Mouse (Mus musculus) forebrain, embryonic 14.5 days (tissue): ENCODE data around the gene Arhgap31. TPM values are rescaled to one million over a fixed set of nuclear protein-coding genes. Genes with fewer than 3 reads are reported as not detected.
A peak's percentile ranks its signal among the peaks of the same experiment; 100 is the strongest.

Source experiments
- ATAC-seq: fragments of 200-750 bp; cut with Nextera tagmentation; 2 replicates; pipeline ENCODE4 v1.8.0; 2017; ENCODE audit warnings: mild to moderate bottlenecking, moderate library complexity
- DNase-seq: peaks from one replicate; pipeline ENCODE4 v3.0.0-alpha.2; 2015; ENCODE audit warnings: low spot score
- H3K27ac ChIP-seq: fragments of 300-500 bp; sonication (generic); 2 replicates; pipeline ENCODE4 v1.5.1; 2014; ENCODE audit warnings: low read depth, mild to moderate bottlenecking, control low read depth, low read length, moderate library complexity
- H3K27me3 ChIP-seq: fragments of 300-500 bp; sonication (generic); replicated peaks from 2 replicates; pipeline ENCODE4 v1.6.1; 2014; ENCODE audit warnings: low read length, control low read depth, mixed read lengths; ENCODE audit not compliant: control insufficient read depth, insufficient read depth
- H3K36me3 ChIP-seq: fragments of 300-500 bp; sonication (generic); 2 replicates; pipeline ENCODE4 v1.6.1; 2014; ENCODE audit warnings: low read length, control low read depth; ENCODE audit not compliant: control insufficient read depth, insufficient read depth
- H3K4me1 ChIP-seq: fragments of 300-500 bp; sonication (generic); 2 replicates; pipeline ENCODE4 v1.6.1; 2014; ENCODE audit warnings: antibody characterized with exemption, low read length, control low read depth; ENCODE audit not compliant: control insufficient read depth, insufficient read depth
- H3K4me2 ChIP-seq: fragments of 300-500 bp; sonication (generic); 2 replicates; pipeline ENCODE4 v1.6.1; 2014; ENCODE audit warnings: mild to moderate bottlenecking, control low read depth, low read length
- H3K4me3 ChIP-seq: fragments of 300-500 bp; sonication (generic); 2 replicates; pipeline ENCODE4 v1.5.1; 2014; ENCODE audit warnings: low read depth, low read length, control low read depth
- H3K9ac ChIP-seq: fragments of 300-500 bp; sonication (generic); 2 replicates; pipeline ENCODE4 v1.6.1; 2014; ENCODE audit warnings: mild to moderate bottlenecking, low read length, control low read depth, moderate library complexity
- H3K9me3 ChIP-seq: fragments of 300-500 bp; sonication (generic); replicated peaks from 2 replicates; pipeline ENCODE4 v1.6.1; 2016; ENCODE audit warnings: low read length, control low read depth, mixed read lengths; ENCODE audit not compliant: control insufficient read depth
- WGBS: fragments of 180-500 bp; shearing (Covaris S2); extraction: QIAGEN DNeasy Blood & Tissue Kit; methylation state at CpG from one replicate; pipeline ENCODE4 v1.1.7; 2014; 5-methylcytosine and 5-hydroxymethylcytosine counted together
- polyA plus RNA-seq: library from polyadenylated mRNA; unstranded; fragments of >200 nt; fragmentation: Nextera tagmentation; extraction: Ambion mirVana; gene quantifications from 2 replicates; pipeline ENCODE4 v1.2.1, GENCODE M21; 2014

Arhgap31 gene
- polyA plus RNA-seq, 1 experiment from 2014 or later, result 2.5 TPM

- Histone ChIP-seq H3K36me3 (no peaks in the 10 kb centered on the region), H3K4me3 (no peak overlapping the region), H3K27me3 (no peaks in the 10 kb centered on the region), H3K27ac (no peak overlapping the region), H3K4me1 (no peaks in the 10 kb centered on the region), H3K4me2 (no peak overlapping the region), H3K9me3 (no peaks in the 10 kb centered on the region), H3K9ac (no peak overlapping the region)
- ATAC-seq (no peak), DNase-seq (no peak)
- 88% methylated on average over 5 of the region's 5 CpGs for WGBS
Measured at GRCm38 (mm10) chr16:38612646-38613045, 100.4 kb downstream of the Arhgap31 start.

- Histone ChIP-seq H3K4me2 (no peak overlapping the region), H3K36me3 (no peaks in the 10 kb centered on the region), H3K4me1 (no peaks in the 10 kb centered on the region), H3K27ac (no peak overlapping the region), H3K27me3 (no peaks in the 10 kb centered on the region), H3K9me3 (no peaks in the 10 kb centered on the region), H3K9ac (no peak overlapping the region), H3K4me3 (no peak overlapping the region)
- 74% methylated on average over 18 of the region's 18 CpGs for WGBS
- DNase-seq (no peak), ATAC-seq (no peak)
Measured at GRCm38 (mm10) chr16:38609092-38609491, 104.0 kb downstream of the Arhgap31 start.

DNA sequence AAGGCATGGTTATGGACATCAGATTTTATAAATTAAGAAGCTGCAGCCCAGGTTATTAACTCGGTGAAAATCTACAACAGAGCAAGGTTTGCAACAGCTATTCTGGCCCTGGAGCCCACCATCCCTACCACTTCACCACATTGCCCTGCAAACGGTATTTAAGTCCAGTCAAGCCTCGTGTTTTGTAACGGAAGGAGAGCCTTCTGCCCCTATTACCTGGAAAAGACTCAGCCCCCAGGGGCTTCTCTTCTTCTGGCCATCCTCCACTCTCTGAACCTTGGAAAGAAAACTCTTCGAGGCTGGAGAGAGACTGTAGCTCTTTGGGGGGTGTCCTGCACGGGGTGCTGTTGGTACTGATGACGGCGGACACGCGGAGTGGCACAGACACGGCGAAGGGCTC, 104.4 kb downstream of the Arhgap31 start:
- DNase-seq (no peak), ATAC-seq (no peak)
- Histone ChIP-seq H3K4me1 (no peaks in the 10 kb centered on the region), H3K27ac (no peak overlapping the region), H3K9ac (no peak overlapping the region), H3K9me3 (no peaks in the 10 kb centered on the region), H3K27me3 (no peaks in the 10 kb centered on the region), H3K36me3 (no peaks in the 10 kb centered on the region), H3K4me2 (no peak overlapping the region), H3K4me3 (no peak overlapping the region)
- WGBS, result 81% methylated on average over 12 of the region's 12 CpGs

DNA sequence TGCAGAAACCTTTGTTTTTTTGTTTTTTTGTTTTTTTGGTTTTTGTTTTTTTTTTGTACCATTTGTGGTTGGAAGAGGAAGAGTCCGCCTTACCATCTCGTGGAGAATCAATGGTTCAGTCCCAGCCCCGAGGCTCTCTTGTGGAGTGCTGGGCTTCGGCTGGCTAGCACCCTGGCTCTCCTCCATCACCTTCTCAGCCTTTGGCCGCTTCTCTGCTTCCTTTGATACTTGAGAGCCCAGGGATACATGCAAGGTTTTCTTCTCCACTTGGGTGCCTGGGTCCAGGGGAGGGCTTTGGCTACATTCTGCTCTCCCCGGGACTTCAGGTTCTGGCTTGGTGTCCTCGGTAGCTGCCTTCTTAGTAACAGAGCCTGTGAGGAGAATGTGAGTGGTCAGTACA, 106.6 kb downstream of the Arhgap31 start:
- Histone ChIP-seq H3K4me2 (no peak overlapping the region), H3K9ac (no peak overlapping the region), H3K4me3 (no peak overlapping the region), H3K27me3 (no peaks in the 10 kb centered on the region), H3K9me3 (no peaks in the 10 kb centered on the region), H3K4me1 (no peaks in the 10 kb centered on the region), H3K27ac (no peak overlapping the region), H3K36me3 (no peaks in the 10 kb centered on the region)
- ATAC-seq (no peak), DNase-seq (no peak)
- 88% methylated on average over 7 of the region's 7 CpGs for WGBS

- Histone ChIP-seq H3K9me3 (no peaks in the 10 kb centered on the region), H3K4me2 (no peak overlapping the region), H3K27me3 (no peaks in the 10 kb centered on the region), H3K36me3 (no peaks in the 10 kb centered on the region), H3K4me1 (no peaks in the 10 kb centered on the region), H3K4me3 (no peak overlapping the region), H3K27ac (no peak overlapping the region), H3K9ac (no peak overlapping the region)
- ATAC-seq, result 0 out of 2 replicates have a peak, but pooled peaks have one; percentile 61
- DNase-seq, result peak; percentile 29
- 52% methylated on average over 11 of the region's 11 CpGs for WGBS
Measured at GRCm38 (mm10) chr16:38602989-38603804, 109.9 kb downstream of the Arhgap31 start.

DNA sequence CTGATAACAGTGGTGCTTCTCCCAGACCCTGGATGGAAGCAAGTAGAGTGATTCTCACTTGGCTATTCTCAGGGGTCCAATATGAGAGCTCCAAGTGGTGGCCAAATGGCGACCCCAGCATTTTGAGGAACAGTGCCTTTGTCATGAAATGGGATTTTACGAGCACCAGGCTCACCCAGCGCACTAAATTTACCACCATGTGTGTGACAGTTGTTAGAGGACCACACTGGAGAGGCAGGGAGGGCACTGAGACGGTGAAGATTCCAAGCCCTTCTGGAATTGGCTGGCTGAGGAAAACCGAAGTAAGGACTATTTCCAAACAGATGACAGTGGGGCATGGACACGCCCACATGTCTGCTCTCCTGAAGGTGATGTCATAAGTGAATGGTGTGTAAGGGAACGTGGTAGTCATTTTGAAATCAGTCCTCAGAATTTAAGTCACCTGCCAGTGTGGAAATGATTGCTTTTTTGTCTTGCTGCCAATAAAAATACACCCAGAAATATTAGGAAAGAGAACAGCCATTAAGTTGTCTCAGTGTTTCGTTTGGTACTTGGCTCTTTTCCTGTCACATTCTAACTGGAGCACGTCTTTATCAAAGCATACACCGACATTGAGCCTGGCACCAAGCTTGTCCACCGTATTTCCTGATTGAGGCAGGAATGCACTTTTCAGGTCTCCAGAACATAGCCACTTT, 113.9 kb downstream of the Arhgap31 start:
- Histone ChIP-seq H3K27ac (no peak overlapping the region), H3K9me3 (no peaks in the 10 kb centered on the region), H3K9ac (no peak overlapping the region), H3K4me3 (no peak overlapping the region), H3K4me1 (no peaks in the 10 kb centered on the region), H3K36me3 (peaks cover 8% of the 10 kb centered on the region; the same call in 1 of the 2 replicates), H3K27me3 (no peaks in the 10 kb centered on the region), H3K4me2 (no peak overlapping the region)
- 81% methylated on average over 11 of the region's 11 CpGs for WGBS
- DNase-seq (no peak), ATAC-seq (no peak)

DNA sequence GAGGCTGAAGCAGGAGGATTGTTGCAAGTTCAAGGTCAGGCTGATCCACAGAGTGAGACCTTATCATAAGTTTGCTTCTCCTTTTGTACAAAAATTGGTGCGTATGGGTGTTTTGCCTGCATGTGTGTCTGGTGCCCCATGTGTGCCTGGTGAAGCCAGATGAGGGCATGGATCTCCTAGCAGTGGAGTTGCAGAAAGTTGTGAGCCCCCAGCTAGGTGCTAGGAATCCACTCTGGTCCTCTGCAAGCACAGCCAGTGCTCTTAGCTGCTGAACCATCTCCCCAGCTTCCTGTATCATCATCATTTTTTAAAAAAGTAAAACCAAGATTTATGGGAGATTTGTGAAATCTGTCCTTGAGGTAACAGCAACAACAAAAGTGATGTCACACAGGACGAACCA, 116.4 kb downstream of the Arhgap31 start:
- Histone ChIP-seq H3K9ac (no peak overlapping the region), H3K27me3 (no peaks in the 10 kb centered on the region), H3K4me3 (no peak overlapping the region), H3K4me1 (no peaks in the 10 kb centered on the region), H3K4me2 (no peak overlapping the region), H3K9me3 (no peaks in the 10 kb centered on the region), H3K27ac (no peak overlapping the region), H3K36me3 (peaks cover 22% of the 10 kb centered on the region)
- 98% methylated on average over 2 of the region's 2 CpGs for WGBS
- DNase-seq (no peak), ATAC-seq (no peak)

- H3K9me3 ChIP-seq, result no peaks in the 10 kb centered on the region
- H3K4me3 ChIP-seq, result no peak overlapping the region
- no peak overlapping the region for H3K4me2 ChIP-seq
- no peak for DNase-seq
- H3K27ac ChIP-seq, result no peak overlapping the region
- H3K4me1 ChIP-seq, result no peaks in the 10 kb centered on the region
- no peaks in the 10 kb centered on the region for H3K27me3 ChIP-seq
- no peak overlapping the region for H3K9ac ChIP-seq
- ATAC-seq, result no peak
- peaks cover 26% of the 10 kb centered on the region for H3K36me3 ChIP-seq
- 84% methylated on average over 2 of the region's 2 CpGs for WGBS
Measured at GRCm38 (mm10) chr16:38596099-38596498, 117.0 kb downstream of the Arhgap31 start.

GRCm38 (mm10) chr16:38594435-38594834, 118.6 kb downstream of the Arhgap31 start:
- Histone ChIP-seq H3K27ac (no peak overlapping the region), H3K4me2 (no peak overlapping the region), H3K9me3 (no peaks in the 10 kb centered on the region), H3K4me1 (no peaks in the 10 kb centered on the region), H3K36me3 (peaks cover 36% of the 10 kb centered on the region), H3K27me3 (no peaks in the 10 kb centered on the region), H3K9ac (no peak overlapping the region), H3K4me3 (no peak overlapping the region)
- no peak for ATAC-seq
- 88% methylated on average over 1 of the region's 1 CpGs for WGBS
- no peak for DNase-seq
